Mouse (Mus musculus) midbrain, embryonic 11.5 days (tissue): ENCODE results near the gene Ankrd11. TPM values are rescaled to one million over a fixed set of nuclear protein-coding genes. Genes with fewer than 3 reads are reported as not detected.
A peak's percentile ranks its signal among the peaks of the same experiment; 100 is the strongest.

Experiments
- ATAC-seq: fragments of 200-750 bp; cut with Nextera tagmentation; 2 replicates; pipeline ENCODE4 v1.8.0; 2017; ENCODE audit warnings: moderate TSS enrichment, moderate library complexity; ENCODE audit not compliant: low FRiP score
- DNase-seq: peaks from one replicate; pipeline ENCODE4 v3.0.0; 2015; ENCODE audit warnings: low spot score; ENCODE audit errors: missing footprints
- H3K27ac ChIP-seq: fragments of 300-500 bp; sonication (generic); 2 replicates; pipeline ENCODE4 v1.5.1; 2014; ENCODE audit warnings: low read depth, low read length
- H3K27me3 ChIP-seq: fragments of 300-500 bp; sonication (generic); 2 replicates; pipeline ENCODE4 v1.6.1; 2014; ENCODE audit warnings: mild to moderate bottlenecking, low read length, moderate library complexity, mixed read lengths; ENCODE audit not compliant: control insufficient read depth, insufficient read depth
- H3K36me3 ChIP-seq: fragments of 300-500 bp; sonication (generic); 2 replicates; pipeline ENCODE4 v1.6.1; 2014; ENCODE audit warnings: mild to moderate bottlenecking, low read length, moderate library complexity, mixed read lengths; ENCODE audit not compliant: control insufficient read depth, insufficient read depth
- H3K4me1 ChIP-seq: fragments of 300-500 bp; sonication (generic); 2 replicates; pipeline ENCODE4 v1.6.1; 2014; ENCODE audit warnings: low read length; ENCODE audit not compliant: control insufficient read depth, insufficient read depth
- H3K4me2 ChIP-seq: fragments of 300-500 bp; sonication (generic); 2 replicates; pipeline ENCODE4 v1.6.1; 2014; ENCODE audit warnings: mild to moderate bottlenecking, moderate library complexity
- H3K4me3 ChIP-seq: fragments of 300-500 bp; sonication (generic); 2 replicates; pipeline ENCODE4 v1.5.1; 2014; ENCODE audit warnings: low read depth, low read length
- H3K9ac ChIP-seq: fragments of 300-500 bp; sonication (generic); 2 replicates; pipeline ENCODE4 v1.6.1; 2014; ENCODE audit warnings: low read length
- H3K9me3 ChIP-seq: fragments of 300-500 bp; sonication (generic); 2 replicates; pipeline ENCODE4 v1.6.1; 2016; ENCODE audit warnings: low read length; ENCODE audit not compliant: control insufficient read depth
- WGBS: fragments of 180-500 bp; shearing (Covaris S2); extraction: QIAGEN DNeasy Blood & Tissue Kit; methylation state at CpG from one replicate; pipeline ENCODE4 v1.1.7; 2014; 5-methylcytosine and 5-hydroxymethylcytosine counted together
- polyA plus RNA-seq: library from polyadenylated mRNA; unstranded; fragments of >200 nt; fragmentation: Nextera tagmentation; extraction: Ambion mirVana; gene quantifications from 2 replicates; pipeline ENCODE4 v1.2.1, GENCODE M21; 2014

Gene Ankrd11
- polyA plus RNA-seq, 1 experiment from 2014 or later: 72.0 TPM

DNA sequence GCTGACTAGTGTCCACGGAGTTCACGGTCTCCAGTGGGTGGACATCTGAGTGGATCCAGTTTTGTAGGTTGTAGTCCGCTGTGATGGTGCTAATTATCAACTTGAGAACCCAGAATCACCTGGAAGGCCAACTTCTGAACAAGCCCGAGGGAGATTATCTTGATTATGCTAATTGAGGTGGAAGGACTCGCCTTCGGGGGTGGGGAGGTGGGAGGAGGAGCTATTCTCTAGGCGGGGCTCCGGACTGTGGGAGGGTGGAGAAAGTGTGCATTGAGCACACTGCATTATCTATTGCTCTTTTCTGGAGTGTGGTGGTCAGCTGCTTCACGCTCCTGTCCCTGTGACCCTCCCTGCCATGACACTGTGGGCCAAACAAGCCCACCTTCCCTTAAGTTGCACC is 170.4 kb downstream of the Ankrd11 start:
- H3K36me3 ChIP-seq: no peaks in the 10 kb centered on the region
- H3K4me1 ChIP-seq: no peaks in the 10 kb centered on the region
- H3K27me3 ChIP-seq: no peaks in the 10 kb centered on the region
- H3K4me2 ChIP-seq: no peak overlapping the region
- ATAC-seq (no peak), DNase-seq (no peak)
- H3K9ac ChIP-seq: no peak overlapping the region
- H3K27ac ChIP-seq: no peak overlapping the region
- 61% methylated on average over 9 of the region's 9 CpGs for WGBS
- H3K4me3 ChIP-seq: no peak overlapping the region
- no peaks in the 10 kb centered on the region for H3K9me3 ChIP-seq

DNA sequence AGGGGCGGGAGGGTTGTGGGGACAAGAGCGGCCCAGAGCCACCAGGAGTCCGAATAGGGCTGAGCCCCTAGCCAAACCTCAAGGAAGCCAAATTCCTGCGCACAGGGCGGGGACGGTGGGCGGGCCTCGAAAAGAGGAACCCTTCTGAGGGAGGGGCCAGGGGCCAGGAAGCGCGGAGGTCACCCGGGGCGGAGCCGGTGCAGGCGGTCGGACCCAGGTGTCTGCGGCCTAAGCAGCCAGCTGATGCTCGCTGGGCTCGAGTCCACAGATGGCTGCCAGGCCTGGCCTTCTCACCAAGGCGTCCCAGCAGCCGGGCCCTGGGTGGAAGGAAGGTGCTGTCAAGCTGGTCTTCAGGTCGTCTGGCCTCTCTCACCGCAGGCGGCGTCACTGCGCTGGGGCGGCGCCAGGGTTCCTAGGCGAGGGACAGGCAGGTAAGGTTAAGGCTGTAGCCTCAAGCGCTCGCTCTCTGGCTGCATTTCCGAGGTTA is 171.7 kb downstream of the Ankrd11 start:
- H3K27ac ChIP-seq: no peak overlapping the region
- H3K4me3 ChIP-seq: no peak overlapping the region
- peak overlapping the region; percentile 30 for H3K4me2 ChIP-seq
- no peaks in the 10 kb centered on the region; the same call in 1 of the 2 replicates for H3K9me3 ChIP-seq
- WGBS: 10% methylated on average over 31 of the region's 31 CpGs
- ATAC-seq (no peak), DNase-seq (no peak)
- no peaks in the 10 kb centered on the region for H3K36me3 ChIP-seq
- no peaks in the 10 kb centered on the region for H3K4me1 ChIP-seq
- no peak overlapping the region for H3K9ac ChIP-seq
- no peaks in the 10 kb centered on the region for H3K27me3 ChIP-seq

DNA sequence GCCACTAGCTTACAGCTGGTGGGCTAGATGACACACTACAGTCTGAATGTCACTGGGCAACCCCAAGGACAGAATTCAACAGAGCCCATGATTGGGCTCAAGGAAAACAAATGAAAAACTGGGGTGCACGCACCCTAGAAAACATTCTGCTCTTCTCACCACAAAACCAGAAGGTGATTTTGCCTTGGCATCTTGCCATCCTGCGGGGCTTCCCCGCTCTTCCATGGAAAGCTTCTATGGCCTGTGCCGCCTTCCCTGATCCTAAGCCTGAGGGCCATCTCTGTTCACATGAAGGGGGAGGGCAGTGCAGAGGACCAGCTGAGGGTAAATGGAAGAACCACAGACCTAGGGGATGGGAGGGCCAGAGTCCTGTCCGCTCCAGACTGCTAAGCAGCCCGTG is 174.1 kb downstream of the Ankrd11 start:
- H3K9me3 ChIP-seq: no peaks in the 10 kb centered on the region; the same call in 1 of the 2 replicates
- H3K9ac ChIP-seq: no peak overlapping the region
- 89% methylated on average over 6 of the region's 6 CpGs for WGBS

DNA sequence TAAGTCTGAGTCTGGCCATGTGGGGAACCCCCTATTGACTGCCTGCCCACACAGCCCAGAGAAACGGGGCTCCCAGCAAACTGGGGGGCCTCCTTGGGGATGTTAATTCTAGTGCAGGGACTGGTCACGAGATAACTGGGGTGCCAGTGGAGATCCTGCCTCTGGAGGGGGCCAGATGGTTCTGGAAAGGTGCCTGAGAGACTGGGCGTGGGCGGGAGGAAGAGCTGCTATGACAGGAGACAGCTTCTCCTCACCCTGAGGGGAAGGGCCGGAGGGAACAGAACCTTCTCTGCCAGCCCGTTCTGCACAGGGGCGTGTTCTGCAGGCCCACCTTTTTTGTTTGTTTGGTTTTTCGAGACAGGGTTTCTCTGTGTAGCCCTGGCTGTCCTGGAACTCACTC is 175.8 kb downstream of the Ankrd11 start:
- Histone ChIP-seq H3K4me2 (no peak overlapping the region), H3K9me3 (no peaks in the 10 kb centered on the region; the same call in 1 of the 2 replicates), H3K36me3 (no peaks in the 10 kb centered on the region), H3K27ac (no peak overlapping the region), H3K4me1 (no peaks in the 10 kb centered on the region), H3K4me3 (no peak overlapping the region), H3K9ac (no peak overlapping the region), H3K27me3 (no peaks in the 10 kb centered on the region)
- DNase-seq (no peak), ATAC-seq (no peak)
- 88% methylated on average over 8 of the region's 8 CpGs for WGBS

More for the DNA sequence above, 174.1 kb downstream of the Ankrd11 start:
- Histone ChIP-seq H3K27ac (no peak overlapping the region), H3K4me2 (no peak overlapping the region), H3K27me3 (no peaks in the 10 kb centered on the region), H3K36me3 (no peaks in the 10 kb centered on the region), H3K4me3 (no peak overlapping the region), H3K4me1 (no peaks in the 10 kb centered on the region)
- no peak for DNase-seq
- no peak for ATAC-seq

DNA sequence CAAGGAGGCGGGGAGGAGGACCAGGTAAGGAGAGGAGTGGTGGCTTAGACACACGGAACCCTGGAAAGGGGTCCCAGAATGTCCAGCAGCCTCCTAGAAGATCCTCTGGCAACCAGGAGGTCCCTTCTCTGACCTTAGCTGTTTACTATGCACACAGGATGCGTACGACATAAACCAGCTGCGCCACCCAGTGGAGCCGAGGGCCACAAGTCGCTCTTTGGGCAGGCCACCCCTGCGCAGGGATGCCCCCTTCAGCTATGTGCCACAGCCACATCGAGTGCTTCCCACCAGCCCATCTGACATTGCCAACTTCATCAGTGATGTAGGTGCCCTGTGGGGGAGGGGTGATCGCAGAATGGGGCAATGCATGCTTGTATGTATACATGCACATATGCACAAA is 176.6 kb downstream of the Ankrd11 start:
- ATAC-seq (0 out of 2 replicates have a peak, but pooled peaks have one; percentile 28), DNase-seq (peak; percentile 89)
- Histone ChIP-seq H3K27me3 (no peaks in the 10 kb centered on the region), H3K4me3 (peak overlapping the region; percentile 18; the same call in 1 of the 2 replicates), H3K4me1 (no peaks in the 10 kb centered on the region), H3K36me3 (no peaks in the 10 kb centered on the region), H3K9ac (0 out of 2 replicates have a peak overlapping the region, but pooled peaks have one; percentile 2), H3K4me2 (peak overlapping the region; percentile 41), H3K9me3 (no peaks in the 10 kb centered on the region; the same call in 1 of the 2 replicates), H3K27ac (no peak overlapping the region)
- 65% methylated on average over 10 of the region's 10 CpGs for WGBS

DNA sequence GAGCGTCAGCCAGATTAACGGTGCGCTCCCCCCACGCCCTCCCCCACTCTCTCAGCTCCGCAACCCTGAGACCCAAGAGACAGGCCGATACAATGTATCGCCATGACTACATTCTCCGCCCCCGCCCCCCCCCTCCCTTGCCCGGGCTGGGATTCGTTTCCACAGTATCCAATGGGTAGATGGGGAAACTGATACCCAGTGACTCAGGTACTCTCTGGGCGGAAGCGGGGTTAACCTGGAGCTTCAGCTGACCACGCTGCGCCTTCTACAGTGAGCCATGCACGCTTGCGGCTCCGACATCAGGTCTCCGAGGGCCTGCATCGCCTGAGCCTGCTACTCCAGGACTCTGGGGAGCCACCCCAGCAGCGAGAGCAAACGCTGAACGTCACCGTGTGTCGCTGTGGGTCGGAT is 177.4 kb downstream of the Ankrd11 start:
- WGBS: 52% methylated on average over 26 of the region's 26 CpGs

DNA sequence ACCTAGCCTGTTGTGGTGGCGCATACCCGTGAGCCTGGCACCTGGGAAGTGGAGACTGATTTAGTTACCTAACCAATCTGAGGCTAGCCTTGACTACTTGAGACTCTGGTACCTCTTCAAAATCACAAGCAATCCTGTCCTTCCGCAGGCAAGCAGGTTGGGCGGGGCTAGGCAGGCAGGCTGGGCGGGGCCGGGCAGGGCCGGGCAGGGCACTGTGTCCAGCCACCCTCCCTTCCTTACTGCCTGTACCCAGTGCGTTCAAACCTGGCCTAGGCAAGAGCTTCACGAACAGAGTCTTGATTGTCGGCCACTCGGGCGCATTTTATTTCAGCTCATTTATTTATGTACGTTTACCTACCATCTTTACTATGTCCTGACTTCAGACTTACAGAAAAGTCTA is 182.2 kb downstream of the Ankrd11 start:
- Histone ChIP-seq H3K36me3 (no peaks in the 10 kb centered on the region), H3K9ac (no peak overlapping the region), H3K27me3 (no peaks in the 10 kb centered on the region), H3K4me2 (no peak overlapping the region), H3K9me3 (no peaks in the 10 kb centered on the region), H3K27ac (no peak overlapping the region), H3K4me1 (no peaks in the 10 kb centered on the region), H3K4me3 (no peak overlapping the region)
- ATAC-seq: no peak
- WGBS: 64% methylated on average over 13 of the region's 13 CpGs
- DNase-seq: no peak

More for the DNA sequence above, 177.4 kb downstream of the Ankrd11 start:
- Histone ChIP-seq H3K9ac (no peak overlapping the region), H3K36me3 (no peaks in the 10 kb centered on the region), H3K4me3 (peak overlapping the region; percentile 18; the same call in 1 of the 2 replicates), H3K27me3 (no peaks in the 10 kb centered on the region), H3K27ac (no peak overlapping the region), H3K4me2 (peak overlapping the region; percentile 41), H3K4me1 (no peaks in the 10 kb centered on the region), H3K9me3 (no peaks in the 10 kb centered on the region; the same call in 1 of the 2 replicates)
- peak; percentile 88 for DNase-seq
- ATAC-seq: no peak; the same call in 1 of the 2 replicates

DNA sequence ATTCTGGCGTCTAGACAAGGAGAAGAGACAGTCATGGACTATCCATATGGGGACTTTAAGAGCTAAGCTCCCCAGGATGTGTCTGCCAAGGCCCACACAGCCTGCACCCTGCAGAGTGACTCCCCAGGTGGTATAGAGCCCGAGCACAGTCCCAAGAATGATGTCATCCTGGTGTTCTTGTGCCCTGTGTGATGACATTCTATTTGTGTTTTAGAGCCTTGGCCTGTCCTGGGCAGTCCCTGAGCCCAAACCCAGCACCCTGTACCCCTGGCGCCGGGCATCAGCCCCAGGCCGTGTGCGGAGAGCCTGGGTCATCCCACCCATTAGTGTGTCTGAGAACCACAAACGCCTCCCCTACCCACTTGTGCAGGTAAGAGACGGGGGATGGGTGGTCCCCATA is 185.8 kb downstream of the Ankrd11 start:
- Histone ChIP-seq H3K9me3 (no peaks in the 10 kb centered on the region), H3K27ac (no peak overlapping the region), H3K4me1 (peaks cover 11% of the 10 kb centered on the region), H3K9ac (no peak overlapping the region), H3K4me2 (no peak overlapping the region), H3K4me3 (no peak overlapping the region), H3K27me3 (no peaks in the 10 kb centered on the region), H3K36me3 (no peaks in the 10 kb centered on the region)
- ATAC-seq (no peak), DNase-seq (no peak)
- WGBS: 84% methylated on average over 8 of the region's 8 CpGs

DNA sequence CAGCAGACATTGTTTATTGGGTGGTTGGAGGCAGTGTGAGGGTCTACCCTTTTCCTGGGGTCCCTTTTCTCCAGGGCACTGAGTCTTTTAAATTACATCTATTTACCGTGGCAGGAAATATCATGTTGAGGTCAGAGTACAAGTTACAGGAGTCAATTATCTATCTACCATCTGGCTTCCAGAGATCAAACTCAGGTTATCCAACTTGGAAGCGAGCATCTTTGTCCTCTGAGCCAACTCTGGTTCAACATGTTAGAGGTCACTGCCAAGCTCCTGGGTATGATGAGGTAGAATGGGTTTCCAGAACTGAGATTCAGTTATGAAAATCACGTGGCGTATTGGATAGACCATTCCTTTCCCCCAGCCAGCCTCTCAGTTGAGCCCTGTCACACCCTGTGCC is 187.0 kb downstream of the Ankrd11 start:
- no peak for ATAC-seq
- no peaks in the 10 kb centered on the region for H3K27me3 ChIP-seq
- H3K9me3 ChIP-seq: no peaks in the 10 kb centered on the region
- DNase-seq: no peak
- H3K36me3 ChIP-seq: no peaks in the 10 kb centered on the region
- no peak overlapping the region for H3K4me3 ChIP-seq
- no peak overlapping the region for H3K27ac ChIP-seq
- H3K9ac ChIP-seq: no peak overlapping the region
- H3K4me2 ChIP-seq: no peak overlapping the region
- 86% methylated on average over 4 of the region's 4 CpGs for WGBS
- H3K4me1 ChIP-seq: peaks cover 11% of the 10 kb centered on the region
